Mouse (Mus musculus) E14TG2a.4 (cell line): Measurements from ENCODE around the gene Srsf3.

ENCODE experiments used
- CTCF ChIP-seq: conservative IDR thresholded peaks from 2 replicates; pipeline ENCODE4 v1.5.1; 2014; ENCODE audit warnings: low read length
- NANOG ChIP-seq: IDR thresholded peaks from 2 replicates; pipeline ENCODE4 v1.6.1; 2014; ENCODE audit warnings: borderline replicate concordance, low read length, mixed read lengths

DNA sequence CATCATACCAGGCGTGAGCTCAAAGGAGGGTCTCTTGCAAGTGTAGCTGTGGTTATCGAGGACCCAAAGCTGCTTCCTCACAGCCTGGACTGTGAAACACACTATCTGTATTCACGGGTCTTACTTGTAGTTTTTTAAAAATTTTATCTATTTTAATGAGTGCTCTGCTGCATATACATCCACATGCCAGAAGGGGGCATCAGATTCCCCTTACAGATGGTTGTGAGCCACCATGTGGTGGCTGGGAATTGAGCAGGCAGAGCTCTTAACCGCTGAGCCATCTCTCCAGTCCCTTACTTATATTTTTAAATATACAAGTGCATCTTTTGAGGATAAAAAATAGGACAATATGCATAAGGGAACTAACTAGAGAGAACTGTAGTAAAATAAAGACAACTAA lies 44.7 kb upstream of the Srsf3 start:
- peak; percentile 90 for TF ChIP-seq CTCF
- no peak for TF ChIP-seq NANOG
